1 mouse cellular context compared by ENCODE assay signal in genomic region chr15:88863695-88864231, GRCm38 (mm10).
A peak's percentile ranks its signal among the peaks of the same experiment; 100 is the strongest.
TF ChIP-seq lines count a peak whose summit lies in the region.

No protein-coding gene starts in this region.

TF ChIP-seq in CH12.LX, 34 proteins besides CTCF, POLR2A, EP300 and RAD21:
- peak; percentile 87 for TF ChIP-seq BHLHE40 (IDR thresholded peaks at IDR 0.05; ENCODE audit: low read depth, low read length)
- TF ChIP-seq SIN3A (IDR thresholded peaks at IDR 0.05; ENCODE audit: low read length), result peak; percentile 69; the same call in 1 of the 2 replicates
- 0 out of 2 replicates have a peak, but pooled peaks have one; percentile 37 for TF ChIP-seq CHD2 (IDR thresholded peaks at IDR 0.05; ENCODE audit: low read length)
- no peak for TF ChIP-seq MYC (IDR thresholded peaks at IDR 0.05; ENCODE audit: low read depth, low read length)
- TF ChIP-seq ELF1 (IDR thresholded peaks at IDR 0.05; ENCODE audit: low read depth, low read length), result no peak
- peak; percentile 88 for TF ChIP-seq MAZ (IDR thresholded peaks at IDR 0.05; ENCODE audit: low read depth, low read length)
- no peak for TF ChIP-seq UBTF (IDR thresholded peaks at IDR 0.05; ENCODE audit: low read depth, low read length)
- no peak for TF ChIP-seq MAFK (IDR thresholded peaks at IDR 0.05; ENCODE audit: insufficient replicate concordance, low read length)
- TF ChIP-seq IRF4 (IDR thresholded peaks at IDR 0.05; ENCODE audit: low read depth, low read length), result peak; percentile 53; the same call in 1 of the 2 replicates
- TF ChIP-seq MXI1 (IDR thresholded peaks at IDR 0.05; ENCODE audit: low read depth, low read length), result peak; percentile 56
- TF ChIP-seq ETS1 (conservative IDR thresholded peaks at IDR 0.05; ENCODE audit: low read depth, low read length), result 0 out of 2 replicates have a peak, but pooled peaks have one; percentile 14
- peak; percentile 30 for TF ChIP-seq USF1 (IDR thresholded peaks at IDR 0.05; ENCODE audit: low read depth, low read length)
- TF ChIP-seq MAX (IDR thresholded peaks at IDR 0.05; ENCODE audit: low read length), result 0 out of 2 replicates have a peak, but pooled peaks have one; percentile 48
- TF ChIP-seq JUN (IDR thresholded peaks at IDR 0.05; ENCODE audit: insufficient read depth, low read depth, low read length), result no peak
- TF ChIP-seq E2F4 (IDR thresholded peaks at IDR 0.05; ENCODE audit: insufficient replicate concordance, low read depth, low read length), result no peak
